Mouse (Mus musculus) thymus, postnatal 14 days (tissue): ENCODE measurements at regions not wholly inside any gene's neighbourhood (a gene's known extent, or its start where the extent isn't known, plus 50 kb on each side); places are given as distances from the start of the nearest gene placed in this dataset.

ENCODE experiments used
- DNase-seq: peaks from one replicate; pipeline ENCODE4 v3.0.0; 2021

DNA sequence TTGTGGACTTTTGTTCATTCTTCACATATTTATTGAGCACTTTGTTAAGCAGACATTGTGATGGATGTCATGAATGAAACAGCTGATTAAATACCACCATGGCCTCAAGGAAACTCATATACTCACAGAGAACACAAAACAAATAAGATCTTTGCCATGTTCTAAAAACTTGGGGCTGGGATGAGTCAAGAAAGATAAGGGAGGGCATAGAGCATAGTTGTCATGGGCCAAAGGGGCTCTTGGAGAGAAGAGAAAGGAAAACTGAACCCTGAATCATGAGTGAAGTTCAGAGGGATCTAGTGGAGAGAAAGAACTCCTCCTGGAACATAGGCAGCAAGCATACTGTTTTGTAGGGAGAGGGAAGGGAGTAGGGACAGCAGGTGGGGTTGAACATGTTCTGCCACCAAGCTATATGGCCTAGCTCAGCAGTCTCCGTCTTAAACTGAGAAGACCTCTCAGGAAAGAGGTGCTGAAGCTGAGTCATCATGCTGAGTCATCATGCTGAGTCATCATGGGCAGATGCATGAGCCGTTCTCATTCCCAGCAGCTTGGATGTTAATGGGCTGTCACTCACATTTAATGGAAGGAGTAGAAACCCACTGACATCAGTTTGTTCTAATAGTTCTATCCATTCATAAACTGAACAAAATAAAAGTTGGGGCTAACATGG lies 69.6 kb downstream of the Cetn3 start:
- DNase-seq, result no peak

DNA sequence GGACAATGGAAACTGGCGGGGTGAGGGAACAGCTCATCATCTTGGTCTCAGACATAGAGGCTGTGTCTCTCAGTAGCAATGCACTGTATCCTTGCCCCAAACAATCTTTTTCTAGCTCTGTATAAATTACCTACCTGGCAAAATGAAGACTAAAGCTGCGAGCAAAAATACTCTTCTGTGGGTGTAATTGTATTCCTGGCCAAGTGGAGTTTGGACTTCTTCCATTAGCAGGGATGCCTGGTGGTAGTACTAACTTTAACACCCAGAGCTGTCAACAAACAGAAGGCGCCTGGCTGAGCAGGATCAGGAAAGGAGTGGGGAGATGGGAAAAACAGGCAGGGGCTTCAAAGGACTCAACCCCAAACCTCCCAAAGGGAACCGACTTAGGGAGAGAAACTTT lies 73.2 kb downstream of the Cetn3 start:
- no peak for DNase-seq

DNA sequence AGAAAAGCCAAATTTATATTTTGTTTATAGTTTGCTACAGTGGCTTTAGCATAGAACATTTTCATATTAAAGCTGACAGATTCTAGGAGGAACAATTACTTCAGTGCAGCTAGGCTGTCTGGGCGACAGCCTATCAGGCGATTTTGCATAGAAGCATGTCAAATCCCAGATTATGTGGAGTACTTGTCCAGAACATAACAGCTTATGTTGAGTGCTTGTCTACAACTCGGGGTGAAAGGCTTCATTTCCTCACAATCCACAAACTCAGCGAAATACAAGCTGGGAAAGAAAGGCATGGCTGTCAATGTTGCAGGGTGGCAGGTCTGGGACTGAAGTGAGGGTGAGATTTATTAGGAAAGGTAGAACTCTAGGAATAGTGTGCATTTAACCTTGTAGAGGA lies 77.8 kb downstream of the Cetn3 start:
- DNase-seq, result no peak

DNA sequence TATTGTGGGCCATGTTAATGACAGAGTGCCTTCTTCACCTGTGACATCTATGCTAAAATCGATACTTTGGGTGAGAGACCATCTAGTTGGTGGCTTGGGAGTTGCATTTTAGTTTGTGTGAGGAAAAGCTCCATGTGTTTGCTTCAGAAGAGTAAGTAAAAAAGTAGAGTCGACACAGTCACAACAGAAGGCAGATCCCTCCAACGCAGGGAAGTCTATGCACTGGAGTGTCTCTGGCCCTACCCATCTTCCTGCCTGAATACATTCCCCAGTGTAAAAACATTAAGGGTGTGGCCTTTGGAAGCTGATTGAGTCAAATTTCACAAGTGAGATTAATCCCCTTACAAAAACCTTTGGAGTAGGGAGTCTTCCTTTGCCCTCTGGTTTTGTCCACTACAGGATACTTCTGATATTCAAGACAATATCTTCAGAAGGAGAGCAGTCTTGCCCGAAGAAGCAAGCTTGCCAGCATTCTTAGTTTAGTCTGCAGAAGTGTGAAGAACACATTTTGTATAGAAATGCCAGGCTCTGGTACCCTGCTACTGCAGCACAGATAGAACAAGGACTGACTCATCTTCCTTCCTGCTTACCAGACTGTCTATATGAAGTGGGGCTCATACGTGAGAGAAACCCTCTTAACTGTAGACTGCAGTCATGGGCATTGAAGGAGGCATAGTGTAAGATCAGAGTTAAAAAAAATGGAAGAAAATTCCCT lies 79.2 kb downstream of the Cetn3 start:
- no peak for DNase-seq

DNA sequence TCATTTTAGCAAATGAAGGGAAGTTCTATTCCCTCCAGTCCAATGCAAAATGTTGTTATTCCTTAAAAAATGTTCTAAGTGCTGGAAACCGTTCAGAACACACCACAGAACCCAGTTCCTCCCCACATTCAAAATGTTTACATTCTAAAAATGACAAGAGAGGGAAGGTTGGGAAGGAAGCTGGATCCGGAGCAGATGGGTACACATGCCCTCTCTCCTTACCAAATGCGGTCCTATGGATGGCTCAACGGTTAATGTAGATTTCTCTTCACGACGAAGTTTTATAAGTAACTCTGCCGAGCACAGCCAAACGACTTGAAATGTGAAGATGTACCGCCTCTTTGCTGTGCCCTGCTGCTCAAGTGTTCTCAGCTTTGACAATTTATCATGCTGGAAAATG lies 88.3 kb downstream of the Cetn3 start:
- no peak for DNase-seq

DNA sequence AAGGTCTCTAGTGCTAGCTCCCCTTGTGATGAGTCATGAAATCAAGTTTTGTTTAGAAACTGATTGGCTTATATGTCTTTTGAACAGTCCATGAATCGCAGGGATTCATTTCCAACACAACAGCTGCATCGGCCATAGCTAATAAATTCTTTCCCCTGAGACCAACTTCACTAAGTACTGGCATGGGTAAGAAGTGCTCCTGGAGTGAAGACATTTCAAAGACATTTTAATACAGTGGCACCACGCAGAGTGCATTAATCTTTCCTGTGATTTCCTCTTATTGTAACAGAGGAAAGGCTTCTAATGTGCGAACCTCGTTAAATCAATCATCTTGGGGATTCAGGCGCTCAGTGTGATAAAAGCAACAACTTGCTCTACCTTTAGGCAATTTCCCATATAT lies 103.0 kb downstream of the Cetn3 start:
- DNase-seq, result no peak

DNA sequence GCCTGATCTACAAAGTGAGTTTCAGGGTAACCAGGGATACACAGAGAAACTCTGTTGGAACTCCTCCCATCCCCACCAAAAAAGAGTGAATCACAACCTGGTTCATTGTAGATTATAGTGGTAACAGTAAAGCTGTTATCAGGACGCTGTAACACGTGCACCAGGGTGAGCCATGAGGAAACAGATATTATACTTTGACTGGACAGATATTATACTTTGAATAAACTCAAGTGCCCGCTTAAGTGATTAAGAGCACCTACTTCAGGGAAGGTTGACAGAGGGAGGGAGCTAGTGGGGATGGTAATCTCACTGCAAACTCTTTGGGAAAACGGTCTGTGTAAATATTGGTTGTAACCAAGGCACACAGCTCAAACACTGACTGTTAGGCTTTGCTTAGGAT lies 147.4 kb downstream of the Cetn3 start:
- DNase-seq, result no peak

DNA sequence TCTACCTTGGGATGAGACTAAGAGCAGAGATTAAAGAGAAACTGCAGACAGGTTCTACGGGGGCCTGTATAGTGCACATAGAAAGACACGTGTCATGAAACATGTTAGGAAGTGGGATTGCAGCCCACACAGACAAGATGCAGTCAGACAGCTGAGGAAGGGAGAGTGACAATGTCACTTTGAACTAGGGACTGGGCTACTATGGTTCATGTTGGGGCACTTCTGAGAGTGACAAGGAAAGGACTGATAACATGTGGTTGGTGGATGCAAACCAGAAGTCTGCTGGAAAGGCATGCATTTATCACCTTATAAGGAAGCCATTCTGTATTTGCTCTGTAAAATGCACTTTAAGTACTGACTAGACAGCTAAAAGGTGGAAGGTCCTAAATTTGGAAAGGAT lies 148.3 kb downstream of the Cetn3 start:
- DNase-seq, result no peak

DNA sequence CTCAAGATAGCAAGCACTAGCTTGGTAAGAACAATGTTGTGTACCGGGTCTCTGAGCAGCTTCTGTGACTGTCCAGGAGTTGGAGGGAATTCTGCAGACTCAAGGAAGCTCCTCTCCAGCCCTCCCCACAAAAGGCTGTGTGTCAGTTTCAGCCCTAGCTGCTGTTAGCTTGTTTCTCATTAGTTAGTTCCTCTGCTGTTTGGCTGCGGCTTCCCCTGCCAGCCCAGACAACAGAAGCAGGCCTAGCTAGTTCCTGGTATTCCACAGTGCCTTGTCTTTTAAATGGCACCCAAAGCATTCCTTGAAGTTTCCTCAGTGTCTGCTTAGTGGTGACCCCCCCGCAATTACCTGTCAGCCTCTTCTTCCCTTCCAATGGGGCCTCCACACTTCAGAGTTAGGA lies 154.2 kb downstream of the Cetn3 start:
- DNase-seq, result no peak

DNA sequence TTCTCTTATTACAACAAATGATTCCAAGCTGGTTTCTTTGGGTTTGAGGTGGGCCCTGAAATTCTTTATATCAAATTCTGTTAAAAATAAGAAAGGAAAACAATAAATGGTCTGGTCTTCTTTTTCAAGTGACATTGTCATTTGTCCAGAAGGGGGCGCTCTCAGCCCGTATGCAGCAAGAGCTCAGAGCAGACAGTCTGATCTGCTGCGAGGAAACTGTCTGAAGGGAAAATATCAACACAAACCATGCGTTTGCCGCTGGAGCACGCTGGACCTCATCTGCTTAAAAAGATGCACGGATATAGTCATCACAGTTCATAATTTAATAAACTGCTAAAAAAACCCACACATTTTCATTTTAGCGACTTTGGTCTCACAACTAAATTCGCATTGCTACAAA lies 161.2 kb downstream of the Cetn3 start:
- peak; percentile 50 for DNase-seq

DNA sequence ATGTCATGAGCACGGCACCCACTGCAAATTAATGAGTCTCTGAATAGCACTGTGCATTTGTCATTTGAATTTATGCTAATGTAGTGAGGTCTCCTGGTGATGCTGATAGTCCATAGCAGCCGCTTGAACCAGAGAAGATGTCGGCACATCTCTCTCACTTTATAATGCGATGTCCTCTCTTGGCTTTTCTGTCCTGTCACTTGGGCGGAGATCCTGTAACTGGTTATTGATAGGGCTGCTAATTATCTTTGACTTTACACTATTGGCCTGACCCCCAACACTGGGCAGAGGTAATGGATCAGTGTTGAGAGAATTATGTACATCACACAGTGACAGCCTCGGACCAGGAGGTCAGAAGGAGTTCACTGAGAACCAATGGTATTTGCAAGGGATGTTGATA lies 161.6 kb downstream of the Cetn3 start:
- DNase-seq, result no peak

DNA sequence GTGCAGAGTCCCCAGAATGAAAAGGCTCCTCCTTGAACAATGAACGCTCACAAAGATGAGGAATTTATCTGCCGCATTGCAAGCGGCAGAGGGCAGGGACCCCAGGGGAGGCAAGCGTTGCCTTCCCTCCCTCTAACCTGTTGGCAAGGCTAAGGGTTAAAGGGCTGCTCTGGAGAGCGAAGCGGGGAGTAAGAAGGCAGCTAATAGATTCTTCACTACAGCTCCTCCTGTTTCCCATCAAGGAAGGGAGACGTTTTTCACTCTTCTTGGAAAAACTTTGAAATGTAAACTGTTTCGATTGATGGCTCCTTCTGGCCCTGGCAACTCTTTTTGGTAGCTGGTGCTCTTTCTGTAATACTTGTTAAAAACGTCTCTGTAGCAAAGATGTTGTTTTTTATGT lies 162.9 kb downstream of the Cetn3 start:
- DNase-seq, result no peak

DNA sequence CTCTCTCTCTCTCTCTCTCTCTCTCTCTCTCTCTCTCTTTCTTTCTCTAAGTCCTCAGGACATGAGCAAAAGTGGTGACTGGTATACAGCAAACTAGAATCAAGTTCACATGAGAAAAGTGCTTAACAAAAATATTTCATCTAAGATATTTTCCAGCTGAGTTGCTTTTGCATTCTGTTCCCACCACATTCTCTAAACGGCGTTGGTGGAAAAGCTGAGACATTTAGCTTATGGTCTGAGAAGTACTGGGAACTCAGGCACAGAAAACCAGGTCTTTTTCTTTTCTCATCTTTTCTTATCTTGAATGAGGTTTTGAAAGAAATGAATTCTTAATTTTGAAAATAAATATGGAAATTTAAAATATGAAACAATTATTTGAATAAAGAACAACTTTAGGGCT lies 182.6 kb downstream of the Cetn3 start:
- no peak for DNase-seq

DNA sequence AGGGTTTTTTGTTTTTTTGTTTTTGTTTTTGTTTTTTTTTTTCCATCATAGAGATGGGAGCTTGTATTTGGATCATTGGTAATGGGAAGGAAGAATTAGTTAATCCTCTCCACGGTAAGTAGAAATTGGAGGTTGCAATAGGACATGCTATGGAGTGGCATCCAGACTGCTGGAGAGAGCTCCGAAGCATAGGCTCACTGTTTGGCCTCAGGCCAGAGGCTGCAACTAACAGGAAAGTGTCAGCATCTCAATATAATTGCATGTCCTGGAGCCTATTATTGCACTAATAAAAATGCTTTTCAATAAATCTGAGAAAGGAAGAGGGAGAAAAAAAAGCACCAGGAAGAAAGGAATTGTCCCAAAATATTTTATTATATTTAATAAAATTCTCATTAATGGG lies 193.0 kb downstream of the Cetn3 start:
- DNase-seq, result no peak

DNA sequence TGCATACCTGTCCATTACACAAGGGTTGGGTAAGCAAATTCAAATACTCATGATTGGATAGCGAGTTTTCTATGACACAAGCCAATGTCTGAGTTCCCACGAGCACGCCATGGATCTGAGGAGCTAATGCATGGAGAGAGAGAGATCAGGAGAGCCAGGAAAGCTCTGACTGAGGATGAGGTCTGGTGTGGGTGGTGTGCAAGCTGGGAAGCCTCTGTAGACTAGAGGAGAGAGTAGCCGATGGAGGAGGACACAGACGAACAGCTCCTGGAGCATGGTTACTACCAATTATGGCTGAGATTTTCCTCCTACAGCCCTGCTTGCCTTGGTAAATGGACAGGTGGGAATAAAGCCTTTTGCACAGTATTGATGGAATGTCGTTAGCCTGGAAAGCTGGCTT lies 195.1 kb downstream of the Cetn3 start:
- no peak for DNase-seq

DNA sequence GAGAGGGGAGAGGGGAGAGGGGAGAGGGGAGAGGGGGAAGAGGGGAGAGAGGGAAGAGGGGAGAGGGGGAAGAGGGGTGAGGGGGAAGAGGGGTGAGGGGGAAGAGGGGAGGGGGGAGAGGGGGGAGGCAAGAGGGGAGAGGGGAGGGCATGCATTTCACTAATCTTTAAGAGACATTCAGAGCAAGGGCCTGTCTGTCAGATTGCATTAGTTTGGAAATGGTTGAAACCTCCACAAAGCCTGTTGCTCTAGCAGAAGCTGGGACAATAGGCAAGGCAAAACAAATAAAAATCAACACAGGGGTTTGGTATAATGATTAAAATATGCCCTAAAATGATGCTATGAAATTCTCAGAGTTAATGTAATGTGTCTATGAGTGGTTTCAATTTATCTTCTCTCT lies 196.4 kb downstream of the Cetn3 start:
- no peak for DNase-seq

DNA sequence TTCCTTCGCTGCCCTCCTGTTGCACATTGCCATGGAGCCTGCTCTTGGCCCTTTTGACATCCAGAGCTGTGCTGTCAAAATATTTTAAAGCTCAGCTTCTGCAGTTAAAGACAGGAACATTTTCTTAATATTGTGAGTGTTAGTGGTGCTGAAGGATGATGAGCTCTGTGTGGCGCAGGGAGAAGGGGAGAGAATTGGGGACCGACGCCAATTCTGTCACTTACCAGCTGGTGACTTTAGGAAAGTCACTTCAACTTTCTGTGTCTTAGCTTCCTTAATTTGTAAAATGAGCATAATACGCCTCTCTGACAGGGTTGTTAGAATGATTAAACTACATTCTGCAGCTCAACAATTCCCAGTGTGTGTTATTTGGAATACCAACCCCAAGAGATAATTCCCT lies 197.2 kb downstream of the Cetn3 start:
- DNase-seq, result no peak

DNA sequence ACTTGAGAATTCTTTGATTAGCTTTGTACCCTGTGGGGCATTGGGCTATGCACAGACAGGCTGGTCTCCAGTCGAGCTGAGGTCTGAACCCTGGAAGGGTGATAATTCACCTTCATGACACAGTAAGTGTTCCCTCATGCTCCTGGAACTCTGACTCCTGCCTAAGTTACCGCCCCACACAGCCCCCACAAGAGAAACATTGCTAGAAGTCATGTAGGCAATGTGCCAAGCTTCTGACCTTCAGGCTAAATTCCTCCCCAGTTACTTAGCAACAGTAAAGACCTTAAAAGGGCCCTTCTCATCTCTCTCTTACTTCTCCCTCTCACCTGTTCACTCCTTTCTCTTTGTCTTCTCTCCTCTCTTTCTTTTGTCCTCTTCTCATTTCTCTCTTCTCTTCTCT lies 199.6 kb downstream of the Cetn3 start:
- DNase-seq, result no peak

DNA sequence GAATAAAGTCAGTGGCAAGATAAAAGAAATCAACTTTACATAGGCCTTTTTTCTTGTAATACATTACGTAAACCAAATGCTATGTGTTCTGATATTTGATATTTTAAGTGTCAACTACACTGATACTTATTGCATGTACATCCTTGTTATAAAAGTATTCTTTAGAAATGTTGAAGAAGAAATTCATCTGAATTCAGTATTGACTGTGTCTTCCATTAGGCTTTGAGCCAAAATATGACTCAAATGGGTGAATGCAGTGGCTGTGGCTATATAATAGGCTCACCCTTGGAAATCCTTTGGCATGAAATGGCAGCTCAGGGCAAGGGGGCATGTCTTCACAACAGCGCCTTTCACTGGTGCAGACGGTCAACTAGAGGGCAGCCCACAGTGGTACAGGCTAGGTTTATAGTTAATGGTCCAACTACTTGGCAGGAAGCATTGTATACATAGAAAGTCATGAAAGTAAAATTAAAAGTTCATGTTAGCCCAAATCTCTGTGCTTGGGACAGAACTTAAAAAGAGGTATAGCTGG lies 217.9 kb downstream of the Cetn3 start:
- no peak for DNase-seq

DNA sequence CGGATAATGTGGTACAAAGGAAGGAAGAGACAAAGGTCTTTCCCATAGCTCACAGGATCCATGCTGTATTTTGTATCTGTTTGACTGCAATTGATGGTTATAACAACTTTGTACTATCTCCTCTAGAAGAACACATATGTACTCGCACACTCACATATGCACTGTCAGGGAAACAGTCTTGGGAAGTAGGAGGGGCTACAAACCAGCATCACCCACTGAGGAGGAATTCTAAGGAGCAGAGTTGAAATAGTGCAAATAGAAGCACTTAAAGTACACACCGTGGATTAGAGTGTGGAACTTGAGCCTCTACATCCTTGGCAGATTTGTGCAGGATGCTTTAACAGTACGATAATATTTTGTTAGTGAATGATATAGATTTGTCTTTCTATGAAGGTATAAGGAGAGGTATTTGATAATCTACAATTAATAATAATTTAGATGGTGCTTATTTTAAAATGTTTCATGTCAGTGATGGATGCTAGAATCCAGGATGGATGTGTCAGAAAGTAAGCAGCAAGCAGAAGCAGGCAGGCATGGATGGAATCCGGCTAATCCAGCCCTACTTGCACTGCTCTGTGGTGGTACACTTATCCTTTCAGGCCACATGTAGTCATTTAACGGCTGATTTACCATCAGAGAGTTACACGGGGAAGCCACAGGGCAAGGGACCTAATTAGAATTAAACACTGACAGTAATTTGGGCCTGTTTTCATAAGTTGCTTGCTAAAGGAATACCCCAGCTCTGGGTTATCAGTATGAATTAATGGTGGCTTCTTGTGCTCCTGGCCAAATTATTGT lies 223.3 kb downstream of the Cetn3 start:
- no peak for DNase-seq

DNA sequence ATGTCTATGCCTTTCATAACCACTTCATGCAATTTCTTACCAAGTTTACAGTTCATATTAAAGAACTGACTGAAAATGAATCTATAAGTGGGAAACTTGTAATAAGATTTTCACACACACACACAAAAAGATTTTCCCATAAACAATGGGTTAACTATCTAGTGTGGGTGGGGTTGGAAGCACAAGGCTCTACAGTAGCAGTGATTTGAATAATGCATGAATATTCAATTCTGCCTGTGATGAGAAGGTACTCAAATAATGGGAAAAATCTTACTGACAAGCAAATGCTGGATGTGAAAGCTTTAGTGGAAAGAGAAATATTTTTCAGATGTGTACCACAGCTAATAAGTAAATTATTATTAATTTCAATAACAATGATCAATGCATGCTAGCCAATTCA lies 224.3 kb downstream of the Cetn3 start:
- no peak for DNase-seq

DNA sequence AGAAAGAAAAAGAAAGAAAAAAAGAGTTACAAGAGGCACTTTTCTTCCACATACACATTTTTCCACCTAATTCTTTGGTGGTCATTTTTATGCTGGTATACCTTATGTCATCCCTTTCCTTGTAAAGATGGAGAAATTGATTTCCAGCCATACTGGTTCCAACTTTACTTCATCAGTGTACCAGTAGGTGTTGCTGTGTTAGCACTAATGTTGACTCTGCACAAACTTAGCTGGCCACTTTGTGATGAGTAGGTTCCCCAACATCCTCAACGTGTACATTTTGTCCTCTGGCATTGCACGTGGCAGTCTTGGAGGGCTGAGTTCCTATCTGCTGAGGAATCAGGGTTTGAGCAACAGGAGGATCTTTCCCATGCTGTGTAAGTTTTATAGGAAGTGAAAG lies 256.7 kb downstream of the Cetn3 start:
- DNase-seq, result no peak

DNA sequence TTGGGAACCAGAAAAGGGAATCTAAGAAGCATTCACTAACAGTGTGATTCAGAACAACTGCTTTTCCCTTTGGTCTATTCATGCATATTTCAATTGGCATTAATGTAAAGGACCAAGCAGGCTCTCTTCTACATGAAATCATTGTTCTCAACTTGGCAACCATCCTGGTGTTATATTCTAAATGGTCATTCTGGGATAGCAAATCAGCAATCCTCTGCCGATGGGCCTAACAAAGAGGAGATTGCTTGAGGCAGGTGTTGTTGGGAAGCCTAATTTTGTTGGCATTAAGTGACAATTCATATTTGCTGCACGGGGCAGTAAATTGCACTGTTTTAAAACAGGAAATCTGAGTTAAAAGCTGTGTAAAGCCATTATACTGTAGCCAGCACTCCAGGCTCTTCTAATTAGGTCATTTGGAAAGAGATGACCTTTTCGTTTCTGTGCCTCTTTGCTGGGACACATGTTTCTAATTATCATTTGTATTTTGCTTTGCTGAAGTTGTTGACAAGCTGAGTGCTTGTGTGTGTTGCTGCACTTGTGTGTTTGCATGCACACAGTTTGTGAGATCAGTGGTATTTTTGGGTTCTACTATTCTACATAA lies 275.4 kb downstream of the Cetn3 start:
- no peak for DNase-seq

DNA sequence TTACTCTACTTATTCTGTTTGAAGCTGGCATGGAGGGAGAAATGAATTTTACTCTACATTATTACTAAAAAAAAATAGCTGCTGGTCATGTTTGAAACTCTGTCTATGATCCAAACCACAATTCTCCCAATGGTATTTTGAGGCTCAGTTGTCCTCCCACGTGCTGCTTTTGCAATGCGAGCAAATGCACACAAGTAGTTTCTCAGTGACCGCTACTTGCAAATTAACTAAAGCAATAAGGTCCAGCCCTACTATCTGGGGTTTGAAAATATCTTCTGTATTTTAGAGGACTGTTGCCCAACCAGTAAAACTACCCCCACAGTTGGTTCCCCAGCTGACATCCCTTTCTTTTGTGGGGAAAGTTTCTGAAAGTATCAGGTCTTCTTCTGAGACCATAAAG lies 276.0 kb downstream of the Cetn3 start:
- DNase-seq, result no peak
